Mouse (Mus musculus) small intestine, adult 2 months (tissue): ENCODE measurements around the gene Ulk4. TPM values are rescaled to one million over a fixed set of nuclear protein-coding genes. Genes with fewer than 3 reads are reported as not detected.

Source experiments
- H3K27ac ChIP-seq: fragments of 200-500 bp; 2 replicates; pipeline ENCODE4 v1.5.1; 2012; ENCODE audit warnings: low read depth, low read length, control low read depth, inconsistent platforms; ENCODE audit not compliant: insufficient read depth
- H3K27me3 ChIP-seq: fragments of 200-500 bp; 2 replicates; pipeline ENCODE4 v1.6.1; 2012; ENCODE audit warnings: mild to moderate bottlenecking, moderate library complexity, low read length, inconsistent platforms; ENCODE audit not compliant: control insufficient read depth, insufficient read depth
- H3K36me3 ChIP-seq: fragments of 200-500 bp; 2 replicates; pipeline ENCODE4 v1.6.1; 2012; ENCODE audit warnings: mild to moderate bottlenecking, low read length, control low read depth, inconsistent platforms; ENCODE audit not compliant: control insufficient read depth, insufficient read depth
- H3K4me1 ChIP-seq: fragments of 200-500 bp; 2 replicates; pipeline ENCODE4 v1.6.1; 2012; ENCODE audit warnings: low read length, inconsistent platforms, mixed read lengths; ENCODE audit not compliant: control insufficient read depth, insufficient read depth, insufficient read length
- H3K4me3 ChIP-seq: fragments of 200-500 bp; 2 replicates; pipeline ENCODE4 v1.5.1; 2012; ENCODE audit warnings: low read depth, mild to moderate bottlenecking, control low read depth, inconsistent platforms, low read length, moderate library complexity
- CTCF ChIP-seq: fragments of 200-500 bp; IDR thresholded peaks from 2 replicates; pipeline ENCODE4 v1.5.1; 2012; ENCODE audit warnings: low read depth, mild to moderate bottlenecking, control low read depth, inconsistent platforms, low read length, moderate library complexity, mixed read lengths; ENCODE audit not compliant: insufficient replicate concordance, insufficient read length; ENCODE audit errors: extremely low read depth
- POLR2A ChIP-seq: fragments of 200-500 bp; IDR thresholded peaks from 2 replicates; pipeline ENCODE4 v1.6.1; 2012; ENCODE audit warnings: low read depth, mild to moderate bottlenecking, control low read depth, inconsistent platforms, low read length, moderate library complexity
- WGBS: fragments of 180-500 bp; shearing (Covaris S2); methylation state at CpG from one replicate; pipeline ENCODE4 v1.1.7; 2018; 5-methylcytosine and 5-hydroxymethylcytosine counted together
- polyA plus RNA-seq: library from polyadenylated mRNA; depleted of rRNA; stranded (reverse); fragments of >200 nt; gene quantifications from 2 replicates; pipeline ENCODE4 v1.2.3, GENCODE M21; 2012

Gene Ulk4
- polyA plus RNA-seq, 1 experiment, result 0.65 TPM

- TF ChIP-seq POLR2A (no peak), CTCF (no peak)
- H3K27ac ChIP-seq, result no peak overlapping the region
- 68% methylated on average over 2 of the region's 2 CpGs for WGBS
- peaks cover under 1% of the 10 kb centered on the region; the same call in 1 of the 2 replicates for H3K4me1 ChIP-seq
- H3K36me3 ChIP-seq, result no peaks in the 10 kb centered on the region
- H3K27me3 ChIP-seq, result no peaks in the 10 kb centered on the region
- no peak overlapping the region for H3K4me3 ChIP-seq
Measured at GRCm38 (mm10) chr9:121291275-121291674, 14.3 kb upstream of the Ulk4 start.

GRCm38 (mm10) chr9:121286325-121286901 is 9.4 kb upstream of the Ulk4 start:
- Histone ChIP-seq H3K4me1 (peaks cover 2% of the 10 kb centered on the region; the same call in 1 of the 2 replicates), H3K36me3 (no peaks in the 10 kb centered on the region), H3K27me3 (no peaks in the 10 kb centered on the region), H3K27ac (no peak overlapping the region), H3K4me3 (no peak overlapping the region)
- no peak for TF ChIP-seq POLR2A
- TF ChIP-seq CTCF, result no peak
- WGBS, result 76% methylated on average over 3 of the region's 3 CpGs

DNA sequence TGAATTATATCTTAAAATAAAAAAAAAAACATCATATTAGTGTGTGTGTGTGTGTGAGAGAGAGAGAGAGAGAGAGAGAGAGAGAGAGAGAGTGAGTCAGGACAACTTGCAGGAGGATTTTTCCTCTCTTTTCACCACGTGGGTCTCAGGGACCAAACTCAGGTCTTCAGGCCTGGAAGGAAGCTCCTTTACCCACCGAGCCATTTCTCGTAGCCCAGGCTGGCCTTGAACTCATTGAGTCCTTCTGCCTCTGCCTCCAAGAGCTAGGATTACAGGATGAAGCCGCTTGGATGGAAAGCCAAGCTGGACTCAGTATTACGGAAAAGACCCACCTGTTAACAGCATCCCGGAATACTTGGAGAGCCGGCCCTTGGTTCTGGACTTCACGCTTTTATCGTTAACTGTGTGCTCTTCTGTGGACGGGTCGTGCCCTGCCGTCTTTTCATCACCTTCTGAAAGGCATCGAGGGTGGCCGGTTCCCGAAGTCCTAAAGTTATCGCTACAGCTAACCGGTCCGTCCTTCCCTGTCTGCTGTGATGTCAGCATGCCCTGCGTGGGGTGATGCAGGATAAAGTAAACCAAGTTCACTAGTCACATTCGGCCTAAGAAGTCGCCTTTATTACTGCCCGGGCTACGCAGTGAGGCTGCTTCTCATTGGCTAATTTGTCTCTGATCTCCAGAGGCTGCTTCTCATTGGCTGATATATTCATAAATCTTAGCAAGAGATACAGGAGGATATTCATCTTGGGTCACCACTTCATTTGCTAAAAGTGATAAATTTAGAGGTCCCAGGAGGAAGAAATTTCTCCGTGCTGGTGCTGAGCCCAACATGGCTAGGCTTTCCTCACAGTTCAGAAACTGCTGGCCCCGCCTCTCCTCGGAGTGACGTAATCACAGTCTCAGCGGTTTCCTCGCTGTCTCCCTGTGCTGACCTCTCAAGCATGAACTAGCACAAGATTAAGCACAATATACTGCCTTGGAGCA is 8.6 kb upstream of the Ulk4 start:
- Histone ChIP-seq H3K4me1 (peaks cover 2% of the 10 kb centered on the region; the same call in 1 of the 2 replicates), H3K36me3 (no peaks in the 10 kb centered on the region), H3K27ac (no peak overlapping the region), H3K27me3 (no peaks in the 10 kb centered on the region), H3K4me3 (peak overlapping the region; percentile 59)
- TF ChIP-seq CTCF, result no peak
- TF ChIP-seq POLR2A, result peak; percentile 12; the same call in 1 of the 2 replicates
- 18% methylated on average over 29 of the region's 29 CpGs for WGBS

- Histone ChIP-seq H3K4me3 (no peak overlapping the region), H3K4me1 (peaks cover 2% of the 10 kb centered on the region; the same call in 1 of the 2 replicates), H3K27me3 (no peaks in the 10 kb centered on the region), H3K27ac (no peak overlapping the region), H3K36me3 (no peaks in the 10 kb centered on the region)
- TF ChIP-seq CTCF (peak; percentile 63; the same call in 1 of the 2 replicates), POLR2A (no peak)
- 75% methylated on average over 3 of the region's 3 CpGs for WGBS
Measured at GRCm38 (mm10) chr9:121284422-121284821, 7.4 kb upstream of the Ulk4 start.

DNA sequence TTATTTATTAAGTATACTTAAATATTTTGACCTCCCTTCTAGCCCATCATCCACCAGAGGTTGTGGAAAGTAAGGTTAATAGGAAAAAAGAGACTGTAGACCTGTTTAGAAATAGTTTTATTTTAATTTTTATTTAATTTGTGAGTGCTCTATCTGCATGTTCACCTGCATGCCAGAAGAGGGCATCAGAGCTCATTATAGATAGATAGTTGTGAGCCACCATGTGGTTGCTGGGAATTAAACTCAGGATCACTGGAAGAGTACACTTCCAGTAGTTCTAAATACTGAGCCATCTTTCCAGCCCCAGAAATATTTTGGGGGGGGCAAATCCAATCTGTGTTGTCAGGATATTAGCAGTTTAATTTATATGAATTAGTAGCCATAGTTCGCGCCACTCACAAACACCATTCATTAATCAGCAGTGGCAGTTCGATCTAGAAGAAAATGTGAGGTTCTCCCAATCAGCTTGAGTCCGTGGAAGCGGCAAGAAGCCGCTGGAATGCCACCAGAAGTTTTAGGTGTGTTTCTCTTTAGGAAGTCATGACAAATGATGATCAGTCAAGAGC is 6.7 kb upstream of the Ulk4 start:
- no peak overlapping the region for H3K27ac ChIP-seq
- TF ChIP-seq POLR2A (no peak), CTCF (no peak)
- H3K36me3 ChIP-seq, result no peaks in the 10 kb centered on the region
- H3K4me3 ChIP-seq, result no peak overlapping the region
- 96% methylated on average over 6 of the region's 6 CpGs for WGBS
- peaks cover 2% of the 10 kb centered on the region; the same call in 1 of the 2 replicates for H3K4me1 ChIP-seq
- H3K27me3 ChIP-seq, result no peaks in the 10 kb centered on the region

GRCm38 (mm10) chr9:121281891-121282290 is 4.9 kb upstream of the Ulk4 start:
- TF ChIP-seq CTCF (no peak), POLR2A (no peak)
- H3K27ac ChIP-seq, result no peak overlapping the region
- H3K4me1 ChIP-seq, result peaks cover 2% of the 10 kb centered on the region
- no peak overlapping the region for H3K4me3 ChIP-seq
- WGBS, result 72% methylated on average over 6 of the region's 6 CpGs
- H3K36me3 ChIP-seq, result no peaks in the 10 kb centered on the region
- H3K27me3 ChIP-seq, result no peaks in the 10 kb centered on the region
